Mouse (Mus musculus) forebrain, embryonic 13.5 days (tissue): Measurements from ENCODE around the gene Zfp692. TPM values are rescaled to one million over a fixed set of nuclear protein-coding genes. Genes with fewer than 3 reads are reported as not detected.
"Not testable (repeated sequence)": the region's sequence is repeated elsewhere in the genome, so short reads cannot be mapped to it uniquely, and the experiment has no call there.

Experiments
- ATAC-seq: fragments of 200-750 bp; cut with Nextera tagmentation; 2 replicates; pipeline ENCODE4 v1.8.0; 2017
- H3K27ac ChIP-seq: fragments of 300-500 bp; sonication (generic); 2 replicates; pipeline ENCODE4 v1.5.1; 2015; ENCODE audit warnings: inconsistent platforms, mild to moderate bottlenecking, moderate library complexity
- H3K27me3 ChIP-seq: fragments of 300-500 bp; sonication (generic); 2 replicates; pipeline ENCODE4 v1.6.1; 2015; ENCODE audit warnings: mild to moderate bottlenecking, inconsistent platforms
- H3K36me3 ChIP-seq: fragments of 300-500 bp; sonication (generic); 2 replicates; pipeline ENCODE4 v1.6.1; 2015; ENCODE audit warnings: mild to moderate bottlenecking, inconsistent platforms; ENCODE audit not compliant: poor library complexity, severe bottlenecking
- H3K4me1 ChIP-seq: fragments of 300-500 bp; sonication (generic); 2 replicates; pipeline ENCODE4 v1.6.1; 2015; ENCODE audit warnings: inconsistent platforms
- H3K4me2 ChIP-seq: fragments of 300-500 bp; sonication (generic); 2 replicates; pipeline ENCODE4 v1.6.1; 2015; ENCODE audit warnings: inconsistent platforms, mild to moderate bottlenecking, moderate library complexity
- H3K4me3 ChIP-seq: fragments of 300-500 bp; sonication (generic); 2 replicates; pipeline ENCODE4 v1.5.1; 2015; ENCODE audit warnings: mild to moderate bottlenecking, inconsistent platforms
- H3K9ac ChIP-seq: fragments of 300-500 bp; sonication (generic); 2 replicates; pipeline ENCODE4 v1.6.1; 2015; ENCODE audit warnings: mild to moderate bottlenecking, inconsistent platforms
- H3K9me3 ChIP-seq: fragments of 300-500 bp; sonication (generic); replicated peaks from 2 replicates; pipeline ENCODE4 v1.6.1; 2016; ENCODE audit warnings: inconsistent platforms
- WGBS: fragments of 180-500 bp; shearing (Covaris S2); methylation state at CpG from one replicate; pipeline ENCODE4 v1.1.7; 2015; 5-methylcytosine and 5-hydroxymethylcytosine counted together
- polyA plus RNA-seq: library from polyadenylated mRNA; unstranded; fragments of >200 nt; fragmentation: Nextera tagmentation; extraction: Ambion mirVana; gene quantifications from 2 replicates; pipeline ENCODE4 v1.2.1, GENCODE M21; 2015

Zfp692 gene
- polyA plus RNA-seq, 1 experiment from 2014 or later = 28.9 TPM

DNA sequence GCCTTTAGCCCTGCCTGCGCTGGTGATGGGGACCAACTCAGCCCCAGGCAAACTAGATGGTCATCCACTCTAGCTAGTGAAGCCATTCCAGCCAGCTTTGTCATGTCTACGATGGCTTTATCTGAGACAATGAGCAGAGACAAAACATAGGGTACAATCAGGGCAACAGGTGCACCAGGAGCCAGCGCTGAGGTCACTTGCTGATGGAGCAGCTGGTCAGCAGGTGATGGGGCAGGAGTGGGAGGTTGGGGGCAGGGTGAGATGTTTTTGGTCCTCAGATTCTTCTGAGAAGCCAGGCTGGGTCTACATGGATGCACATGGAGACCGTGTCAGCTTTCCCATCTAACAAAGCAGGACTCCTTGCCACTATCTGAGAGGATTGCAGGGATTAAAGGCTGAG lies 16.1 kb upstream of the Zfp692 start:
- H3K9ac ChIP-seq = no peak overlapping the region
- no peaks in the 10 kb centered on the region for H3K4me1 ChIP-seq
- H3K27me3 ChIP-seq = no peaks in the 10 kb centered on the region
- ATAC-seq = no peak
- H3K4me3 ChIP-seq = no peak overlapping the region
- H3K27ac ChIP-seq = no peak overlapping the region
- WGBS = 82% methylated on average over 4 of the region's 4 CpGs
- no peaks in the 10 kb centered on the region for H3K9me3 ChIP-seq
- H3K4me2 ChIP-seq = no peak overlapping the region
- no peaks in the 10 kb centered on the region for H3K36me3 ChIP-seq

DNA sequence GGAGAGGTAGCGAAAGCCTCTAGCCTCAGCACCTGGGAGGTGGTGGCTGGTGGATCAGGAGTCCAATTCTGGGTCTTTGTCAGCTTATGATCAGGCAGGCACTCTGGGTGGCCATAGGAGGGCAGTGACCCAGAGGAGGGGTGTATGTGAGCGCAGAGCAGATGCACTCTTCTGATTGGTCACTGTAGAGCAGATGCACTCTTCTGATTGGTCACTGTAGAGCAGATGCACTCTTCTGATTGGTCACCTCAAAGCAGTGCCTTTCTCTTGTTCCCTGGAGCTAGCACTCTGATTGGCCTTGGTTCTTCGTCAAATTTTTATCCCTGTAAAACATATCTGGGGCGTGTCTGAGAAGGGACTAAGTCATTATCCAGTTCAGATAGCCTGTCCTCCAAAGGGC lies 14.1 kb upstream of the Zfp692 start:
- H3K9me3 ChIP-seq = no peaks in the 10 kb centered on the region
- no peaks in the 10 kb centered on the region for H3K27me3 ChIP-seq
- WGBS = 61% methylated on average over 4 of the region's 4 CpGs
- H3K4me3 ChIP-seq = no peak overlapping the region
- no peaks in the 10 kb centered on the region for H3K36me3 ChIP-seq
- no peaks in the 10 kb centered on the region for H3K4me1 ChIP-seq
- H3K27ac ChIP-seq = no peak overlapping the region
- no peak overlapping the region for H3K9ac ChIP-seq
- no peak overlapping the region for H3K4me2 ChIP-seq
- ATAC-seq = no peak

DNA sequence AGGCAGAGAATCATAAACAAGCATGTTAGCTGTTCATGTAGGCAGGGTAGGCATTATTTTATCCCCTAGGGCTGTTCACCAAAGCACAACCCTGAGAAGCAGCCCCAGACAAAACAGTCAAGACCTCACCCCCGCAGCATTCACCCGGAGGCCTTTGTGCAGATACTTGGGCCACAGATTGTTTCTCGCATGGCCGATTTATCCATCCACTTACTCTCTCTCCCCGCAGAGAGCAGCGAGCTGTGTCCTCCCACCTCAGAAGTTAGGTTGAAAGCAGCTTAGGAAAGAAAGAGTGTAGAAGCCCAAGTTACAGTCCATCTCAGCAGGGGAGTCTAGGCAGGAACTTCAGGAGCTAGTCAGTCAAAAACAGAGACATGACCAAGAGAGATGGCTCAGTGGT lies 9.5 kb upstream of the Zfp692 start:
- Histone ChIP-seq H3K27ac (no peak overlapping the region), H3K4me3 (no peak overlapping the region), H3K36me3 (no peaks in the 10 kb centered on the region), H3K4me2 (no peak overlapping the region), H3K9me3 (no peaks in the 10 kb centered on the region), H3K4me1 (no peaks in the 10 kb centered on the region), H3K9ac (no peak overlapping the region), H3K27me3 (no peaks in the 10 kb centered on the region)
- 24% methylated on average over 6 of the region's 6 CpGs for WGBS
- ATAC-seq = no peak

DNA sequence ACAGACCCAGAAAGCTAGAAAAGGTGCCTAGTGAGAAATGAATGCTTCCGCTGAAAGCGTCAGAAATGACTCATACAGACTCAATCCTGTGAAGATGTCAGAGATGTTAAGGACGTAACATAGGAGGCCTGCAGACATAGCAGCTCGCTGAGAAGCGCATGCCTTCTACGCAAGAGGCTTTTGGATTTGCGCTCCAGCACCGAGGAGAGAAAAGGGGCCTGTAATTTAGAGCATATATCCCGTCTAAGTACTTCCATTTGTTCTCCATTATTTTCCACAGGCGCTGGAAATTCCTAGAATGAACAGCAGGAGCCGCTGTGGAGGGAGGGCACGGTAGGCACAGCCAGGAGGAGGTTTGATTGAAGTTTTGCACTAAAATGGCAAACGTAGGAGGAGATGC lies 5.8 kb upstream of the Zfp692 start:
- Histone ChIP-seq H3K36me3 (no peaks in the 10 kb centered on the region), H3K9me3 (no peaks in the 10 kb centered on the region), H3K4me3 (peak overlapping the region; percentile 58), H3K27ac (peak overlapping the region; percentile 59), H3K27me3 (no peaks in the 10 kb centered on the region), H3K4me1 (peaks cover 10% of the 10 kb centered on the region), H3K4me2 (peak overlapping the region; percentile 64), H3K9ac (no peak overlapping the region)
- 12% methylated on average over 13 of the region's 13 CpGs for WGBS
- peak; percentile 9 for ATAC-seq

DNA sequence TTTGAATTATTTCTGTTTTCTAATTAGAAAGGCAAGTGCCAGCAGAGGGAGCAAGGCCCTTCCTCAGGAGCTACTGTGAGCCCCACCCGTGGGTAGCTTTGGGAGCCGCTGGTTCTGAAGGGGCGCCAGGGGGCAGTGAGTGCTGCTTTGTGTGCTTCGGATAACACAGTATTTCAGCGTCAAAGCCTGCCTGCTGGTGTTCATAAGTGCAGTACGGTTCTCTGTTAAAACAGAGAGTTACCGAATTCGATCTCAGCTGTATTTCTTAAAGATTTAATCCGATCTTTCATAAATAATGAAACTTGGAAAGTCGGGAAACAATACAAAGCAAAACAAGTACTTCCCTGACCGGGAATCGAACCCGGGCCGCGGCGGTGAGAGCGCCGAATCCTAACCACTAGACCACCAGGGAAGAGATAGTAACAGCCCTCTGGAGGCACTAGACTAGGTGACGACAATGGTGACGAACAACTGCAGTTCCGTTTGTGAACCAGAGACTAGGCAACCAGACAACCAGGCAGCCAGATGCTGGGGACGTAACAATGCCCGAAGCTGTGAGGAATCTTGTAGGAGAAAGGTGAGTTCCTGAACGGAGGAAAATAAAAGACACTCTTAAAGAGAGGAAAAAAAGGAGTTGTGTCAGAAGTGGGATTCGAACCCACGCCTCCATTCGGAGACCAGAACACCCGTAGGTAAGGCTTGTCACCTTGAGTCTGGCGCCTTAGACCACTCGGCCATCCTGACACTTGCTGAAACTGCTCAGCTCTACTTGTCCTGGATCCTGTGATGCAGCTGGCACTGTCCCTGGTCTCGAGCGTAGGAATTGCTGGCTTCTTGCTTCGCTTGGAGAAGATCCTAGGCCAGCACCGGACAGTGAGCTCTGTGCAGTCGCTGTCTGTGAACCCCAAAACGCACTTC lies 4.8 kb upstream of the Zfp692 start:
- WGBS = under 1% methylated on average over 36 of the region's 36 CpGs

DNA sequence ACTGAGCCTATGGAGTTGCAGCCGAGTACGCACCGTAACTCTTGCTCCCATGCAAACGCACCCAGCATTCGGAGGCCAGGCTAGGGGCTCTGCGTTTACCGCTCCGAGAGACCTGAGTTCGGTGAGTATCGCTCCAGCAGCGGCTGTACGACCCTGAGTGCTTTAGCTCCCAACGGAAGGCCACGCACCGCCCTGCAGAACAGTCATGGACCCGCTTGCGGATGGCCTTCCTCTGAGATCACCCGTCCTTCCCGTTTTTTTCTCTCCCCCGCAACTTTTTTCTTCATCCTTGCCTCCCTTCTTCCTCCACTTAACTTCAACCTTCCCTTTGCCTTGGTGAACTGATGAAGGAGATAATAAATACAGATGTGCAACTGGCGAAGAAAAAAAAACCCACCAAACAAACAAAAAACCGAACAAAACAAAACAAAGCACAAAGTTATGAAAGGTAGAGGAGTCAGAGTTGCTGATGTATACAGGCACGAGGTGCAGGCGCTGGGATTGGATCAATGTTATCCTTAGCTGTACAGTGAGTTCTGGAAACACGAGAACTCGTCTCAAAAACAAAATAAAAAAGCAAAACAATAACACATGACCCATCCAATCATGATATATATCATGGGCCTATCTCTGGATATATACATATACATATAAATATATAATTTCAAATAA lies 4.0 kb upstream of the Zfp692 start:
- Histone ChIP-seq H3K36me3 (no peaks in the 10 kb centered on the region), H3K4me3 (peak overlapping the region; percentile 58), H3K4me2 (peak overlapping the region; percentile 64), H3K27me3 (no peaks in the 10 kb centered on the region), H3K4me1 (peaks cover 24% of the 10 kb centered on the region), H3K9ac (peak overlapping the region; percentile 67), H3K9me3 (no peaks in the 10 kb centered on the region), H3K27ac (peak overlapping the region; percentile 87)
- under 1% methylated on average over 26 of the region's 26 CpGs for WGBS
- ATAC-seq = peak; percentile 39

More for the DNA sequence above, 4.8 kb upstream of the Zfp692 start:
- ATAC-seq = peak; percentile 90
- Histone ChIP-seq H3K27ac (peak overlapping the region; percentile 87), H3K9ac (peak overlapping the region; percentile 67), H3K4me3 (peak overlapping the region; percentile 58), H3K4me1 (peaks cover 16% of the 10 kb centered on the region), H3K36me3 (no peaks in the 10 kb centered on the region), H3K27me3 (no peaks in the 10 kb centered on the region), H3K4me2 (peak overlapping the region; percentile 64), H3K9me3 (no peaks in the 10 kb centered on the region)

DNA sequence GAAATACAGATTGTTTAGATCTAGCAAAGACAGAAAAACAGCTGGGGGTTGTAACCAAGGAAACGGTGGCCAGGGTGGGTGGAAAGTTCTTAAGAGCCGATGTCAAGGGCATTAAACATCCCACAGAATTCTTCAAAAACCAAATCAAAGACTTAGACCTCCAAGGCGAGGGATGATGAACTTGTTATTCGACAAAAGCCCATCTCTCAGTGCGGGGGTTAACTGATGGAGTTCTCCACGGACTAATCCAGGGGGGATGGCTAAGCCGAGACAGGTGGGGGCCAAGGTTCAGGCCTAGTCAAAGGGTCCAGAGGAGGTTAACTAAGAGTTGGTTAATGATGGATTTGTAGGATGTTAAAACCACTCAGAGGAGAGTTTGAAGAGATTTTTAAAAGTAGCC lies 3.3 kb upstream of the Zfp692 start:
- Histone ChIP-seq H3K9ac (no peak overlapping the region), H3K27me3 (no peaks in the 10 kb centered on the region), H3K4me1 (peaks cover 27% of the 10 kb centered on the region), H3K4me2 (peak overlapping the region; percentile 52), H3K36me3 (no peaks in the 10 kb centered on the region), H3K27ac (no peak overlapping the region), H3K4me3 (peak overlapping the region; percentile 18), H3K9me3 (no peaks in the 10 kb centered on the region)
- 11% methylated on average over 7 of the region's 7 CpGs for WGBS
- no peak for ATAC-seq

DNA sequence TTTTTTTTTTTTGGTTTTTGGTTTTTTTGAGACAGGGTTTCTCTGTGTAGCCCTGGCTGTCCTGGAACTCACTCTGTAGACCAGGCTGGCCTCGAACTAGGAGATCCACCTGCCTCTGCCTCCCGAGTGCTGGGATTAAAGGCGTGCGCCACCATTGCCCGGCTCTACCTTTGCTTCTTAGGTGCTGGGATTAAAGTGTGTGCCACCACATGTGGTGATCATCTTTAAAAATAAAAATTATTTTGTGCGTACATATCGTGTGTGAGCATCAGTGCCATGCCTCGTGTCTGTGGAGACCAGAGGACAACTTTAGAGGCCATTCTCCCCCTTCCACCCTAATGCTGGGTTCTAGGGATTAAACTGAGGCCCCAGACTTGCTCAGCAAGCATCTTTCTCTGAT lies 1.6 kb upstream of the Zfp692 start:
- 94% methylated on average over 8 of the region's 8 CpGs for WGBS
- H3K27ac ChIP-seq, H3K4me2 ChIP-seq, H3K9me3 ChIP-seq, H3K36me3 ChIP-seq, H3K9ac ChIP-seq, ATAC-seq, H3K27me3 ChIP-seq, H3K4me3 ChIP-seq: not testable (repeated sequence)
- peaks cover 27% of the 10 kb centered on the region for H3K4me1 ChIP-seq

DNA sequence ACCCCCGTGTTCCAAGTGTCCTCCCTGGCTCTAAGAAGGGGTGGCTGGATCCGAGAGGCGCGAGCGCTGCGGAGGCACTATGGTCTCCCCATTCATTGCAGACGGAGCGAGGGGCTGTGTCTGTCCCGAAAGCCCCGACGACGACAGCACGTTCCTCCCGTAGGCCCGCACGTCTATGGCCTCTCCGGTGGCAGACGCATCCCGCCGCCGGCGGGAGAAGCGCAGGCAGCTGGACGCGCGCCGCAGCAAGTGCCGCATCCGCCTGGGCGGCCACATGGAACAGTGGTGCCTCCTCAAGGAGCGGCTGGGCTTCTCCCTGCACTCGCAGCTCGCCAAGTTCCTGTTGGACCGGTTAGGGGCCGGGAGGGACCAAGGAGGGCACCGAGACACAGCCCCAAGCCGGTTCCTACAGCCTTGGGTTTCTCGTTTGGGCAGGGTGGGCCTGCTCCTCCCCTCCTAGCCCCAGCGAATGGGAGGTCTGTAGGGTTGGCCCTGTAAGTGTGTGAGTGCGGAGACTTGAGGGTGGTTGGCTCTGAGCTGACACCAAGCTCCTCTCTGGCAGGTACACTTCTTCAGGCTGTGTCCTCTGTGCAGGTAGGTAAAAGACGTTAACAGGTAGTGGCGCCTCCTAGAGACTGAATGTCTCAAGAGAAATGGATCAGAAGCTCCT lies 677 bp downstream of the Zfp692 start:
- Histone ChIP-seq H3K36me3 (peaks cover 17% of the 10 kb centered on the region), H3K9ac (peak overlapping the region; percentile 76), H3K27ac (peak overlapping the region; percentile 28; the same call in 1 of the 2 replicates), H3K4me1 (peaks cover 27% of the 10 kb centered on the region), H3K9me3 (no peaks in the 10 kb centered on the region), H3K27me3 (no peaks in the 10 kb centered on the region), H3K4me2 (peak overlapping the region; percentile 90), H3K4me3 (peak overlapping the region; percentile 54)
- ATAC-seq = peak; percentile 44
- under 1% methylated on average over 42 of the region's 42 CpGs for WGBS

DNA sequence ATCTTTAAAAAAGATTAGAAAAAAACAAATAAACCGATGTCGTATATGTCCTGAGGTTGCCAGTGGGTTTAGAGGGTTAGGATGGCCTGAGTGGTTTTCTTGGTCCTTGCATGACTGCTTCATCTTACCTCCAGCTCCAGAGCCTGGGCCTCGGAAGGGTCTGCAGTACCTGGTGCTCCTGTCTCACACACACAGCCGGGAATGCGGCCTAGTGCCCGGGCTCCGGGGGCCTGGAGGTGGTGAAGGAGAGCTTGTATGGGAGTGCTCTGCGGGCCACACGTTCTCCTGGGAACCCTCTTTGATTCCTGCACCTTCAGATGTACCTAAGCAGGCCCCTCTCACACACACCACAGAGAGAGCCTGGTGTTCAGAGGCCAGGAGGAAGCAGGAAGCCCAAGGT lies 1.8 kb downstream of the Zfp692 start:
- no peak for ATAC-seq
- H3K9ac ChIP-seq = no peak overlapping the region
- no peak overlapping the region for H3K4me2 ChIP-seq
- H3K36me3 ChIP-seq = peaks cover 20% of the 10 kb centered on the region
- no peaks in the 10 kb centered on the region for H3K27me3 ChIP-seq
- H3K27ac ChIP-seq = no peak overlapping the region
- H3K4me3 ChIP-seq = no peak overlapping the region
- WGBS = 95% methylated on average over 9 of the region's 9 CpGs
- H3K9me3 ChIP-seq = no peaks in the 10 kb centered on the region
- H3K4me1 ChIP-seq = peaks cover 20% of the 10 kb centered on the region

DNA sequence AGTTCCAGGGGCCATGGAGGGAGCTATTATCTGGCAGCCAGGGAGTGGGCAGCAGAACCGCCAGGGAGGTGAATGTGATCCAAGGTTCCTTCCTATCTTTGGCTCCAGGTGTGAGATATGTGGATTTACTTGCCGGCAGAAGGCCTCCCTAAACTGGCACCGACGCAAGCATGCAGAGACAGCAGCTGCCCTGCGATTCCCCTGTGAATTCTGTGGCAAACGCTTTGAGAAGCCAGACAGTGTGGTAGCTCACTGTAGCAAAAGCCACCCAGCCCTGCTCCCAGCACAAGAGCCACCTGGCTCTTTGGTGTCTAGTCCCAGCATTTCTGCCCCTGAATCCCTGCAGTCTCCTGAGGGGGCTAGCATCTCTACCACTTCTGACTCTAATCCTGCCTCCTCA lies 7.2 kb downstream of the Zfp692 start:
- Histone ChIP-seq H3K4me3 (no peak overlapping the region), H3K27ac (no peak overlapping the region), H3K36me3 (peaks cover 70% of the 10 kb centered on the region), H3K4me2 (no peak overlapping the region), H3K27me3 (no peaks in the 10 kb centered on the region), H3K4me1 (no peaks in the 10 kb centered on the region), H3K9ac (no peak overlapping the region), H3K9me3 (no peaks in the 10 kb centered on the region)
- ATAC-seq = no peak
- WGBS = 82% methylated on average over 6 of the region's 6 CpGs

DNA sequence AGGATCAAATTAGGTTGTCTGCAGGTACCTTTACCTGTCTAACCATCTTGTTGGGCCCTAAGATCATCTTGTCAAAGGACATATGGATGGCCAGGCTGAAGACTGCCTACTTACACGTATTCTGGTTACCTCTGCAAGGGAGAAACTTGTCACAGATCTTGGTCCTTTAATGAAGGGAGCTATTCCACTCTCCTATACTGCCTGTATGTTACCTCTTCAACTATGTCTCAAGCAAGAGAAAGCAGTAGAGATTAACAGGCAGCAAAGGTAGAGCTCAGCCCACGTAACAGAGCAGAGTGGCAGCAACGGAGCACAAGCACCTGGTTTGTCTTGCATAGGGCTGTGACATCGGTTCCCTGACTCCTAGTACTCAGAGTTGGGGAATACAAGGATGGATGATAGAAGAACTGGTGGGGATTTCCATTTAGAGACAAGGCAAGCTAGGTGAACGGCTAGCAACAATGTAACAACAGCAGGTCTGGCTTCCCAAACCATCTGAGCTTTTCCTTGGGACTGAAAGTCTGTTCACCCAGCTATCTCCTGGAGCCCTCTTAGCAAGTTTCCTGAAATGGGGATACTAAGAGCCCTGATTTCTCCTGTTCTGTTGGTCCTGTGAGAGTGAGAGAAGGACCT lies 8.8 kb downstream of the Zfp692 start:
- Histone ChIP-seq H3K27me3 (no peaks in the 10 kb centered on the region), H3K9me3 (no peaks in the 10 kb centered on the region), H3K4me2 (no peak overlapping the region), H3K9ac (no peak overlapping the region), H3K4me1 (no peaks in the 10 kb centered on the region), H3K36me3 (peaks cover 63% of the 10 kb centered on the region), H3K27ac (no peak overlapping the region), H3K4me3 (no peak overlapping the region)
- no peak for ATAC-seq
- 95% methylated on average over 5 of the region's 5 CpGs for WGBS
